Mouse (Mus musculus): ENCODE measurements around the gene Cbx2. TPM values are rescaled to one million over a fixed set of nuclear protein-coding genes. Genes with fewer than 3 reads are reported as not detected.

The Cbx2 gene
- total RNA-seq, 2 experiments from 2014 or later = 7.6 to 7.7 TPM

DNA sequence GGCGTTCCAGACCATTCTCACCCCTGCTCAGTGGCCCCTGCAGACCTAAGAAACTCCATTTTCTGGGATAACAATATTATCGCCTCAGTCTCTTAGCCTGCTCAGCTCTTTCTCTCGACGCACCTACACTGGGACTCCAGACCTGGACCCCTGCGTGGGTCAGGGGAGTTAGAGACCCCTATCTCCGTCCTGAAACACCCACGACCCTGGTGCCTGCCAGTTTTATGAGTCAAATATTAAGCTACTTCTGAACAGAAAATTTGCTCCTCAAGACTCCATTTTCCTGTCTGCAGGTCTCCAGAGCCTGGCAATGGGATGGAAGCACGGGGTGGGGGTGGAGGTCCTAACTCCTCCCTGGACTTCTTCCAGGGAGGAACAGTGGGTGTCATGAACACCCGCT, 34.5 kb downstream of the Cbx2 start:
- no peak for DNase-seq

DNA sequence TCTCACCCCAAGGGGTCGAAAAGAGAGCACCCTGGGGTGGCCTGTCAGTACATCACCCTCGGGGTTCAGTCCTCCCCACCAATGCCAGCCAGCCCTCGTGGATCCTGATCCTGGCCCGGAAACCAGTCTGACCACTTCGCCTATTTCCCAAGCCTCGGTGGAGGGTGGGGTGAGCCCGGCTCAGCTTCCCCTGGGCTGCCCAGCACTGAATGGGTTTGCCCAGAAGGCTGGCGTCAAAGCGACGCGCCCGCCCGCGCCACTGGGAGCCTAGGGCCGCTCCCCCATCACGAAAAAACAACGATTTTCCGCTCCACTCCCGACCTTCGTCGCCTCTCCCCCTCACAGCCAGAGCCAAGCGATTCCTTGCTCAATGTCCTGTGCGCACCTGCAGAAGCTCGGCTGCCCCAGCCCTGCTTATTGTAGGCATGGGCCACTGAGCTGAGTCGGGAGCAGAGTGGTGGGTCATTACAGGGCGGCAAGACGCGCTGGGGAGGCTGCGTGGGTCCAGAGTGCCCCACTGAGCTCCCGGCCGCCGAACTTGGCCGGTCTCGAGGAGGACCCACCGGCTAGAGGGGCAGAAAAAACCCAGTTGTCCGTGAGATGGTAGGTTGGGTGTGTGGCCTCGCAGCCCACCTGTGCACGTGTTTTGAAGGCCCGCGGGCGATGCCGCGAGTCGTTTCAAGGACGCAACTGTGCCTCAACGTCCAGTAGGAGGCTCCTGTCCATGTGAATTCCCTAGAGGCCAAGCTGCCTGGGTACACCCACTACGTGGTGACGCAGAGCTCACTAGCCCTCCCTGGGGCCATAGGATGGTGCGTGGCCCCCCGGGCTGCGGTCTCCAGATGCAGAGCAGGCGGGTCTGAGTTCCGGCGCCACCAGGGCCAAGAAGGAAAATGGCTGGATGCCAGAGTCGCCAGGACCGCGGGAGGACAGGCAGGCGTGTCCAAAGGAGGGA, 35.6 kb downstream of the Cbx2 start:
- DNase-seq = peak in 1 of 2 experiments; percentile 49

DNA sequence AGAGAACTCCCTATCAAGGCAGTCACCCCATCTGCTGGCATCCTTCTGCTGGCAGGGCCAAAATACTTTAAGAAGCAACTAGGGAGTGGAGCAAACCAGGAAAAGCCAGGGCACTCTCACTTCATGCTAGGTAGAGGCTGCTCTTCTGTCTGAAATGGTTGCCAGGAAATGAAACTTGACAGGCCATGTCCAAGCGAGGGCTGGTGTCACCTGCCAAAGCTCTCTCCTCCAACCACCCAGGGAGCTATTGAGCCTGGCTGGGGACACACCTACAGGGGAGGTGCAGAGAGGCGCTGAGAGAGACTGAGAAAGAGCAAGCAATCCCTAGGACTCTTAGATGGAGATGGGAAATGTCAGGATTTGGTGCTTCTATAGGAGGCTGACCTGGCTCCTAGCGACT, 36.5 kb downstream of the Cbx2 start:
- peak in 1 of 2 experiments; percentile 0 for DNase-seq

DNA sequence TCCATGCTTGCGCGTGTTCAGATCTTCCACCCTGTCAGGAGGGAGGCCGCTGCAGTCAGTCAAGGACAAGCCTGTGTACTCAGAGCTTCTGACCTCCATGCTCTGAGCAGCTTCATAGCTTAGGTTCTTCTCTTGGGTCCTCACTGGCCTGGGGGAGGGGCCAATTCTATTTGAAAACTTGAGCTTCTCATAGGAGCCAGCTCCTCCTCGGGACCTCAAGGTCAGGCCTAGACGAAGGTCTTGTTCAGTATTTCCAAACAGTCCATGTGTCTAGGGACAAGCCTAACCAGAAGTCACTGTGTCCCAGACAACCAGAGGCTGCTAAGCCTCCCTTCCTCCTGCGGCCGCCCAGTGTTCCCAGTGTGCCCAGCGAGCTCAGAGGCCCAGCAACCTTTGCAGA, 44.1 kb downstream of the Cbx2 start:
- DNase-seq = peak in 1 of 2 experiments; percentile 30

DNA sequence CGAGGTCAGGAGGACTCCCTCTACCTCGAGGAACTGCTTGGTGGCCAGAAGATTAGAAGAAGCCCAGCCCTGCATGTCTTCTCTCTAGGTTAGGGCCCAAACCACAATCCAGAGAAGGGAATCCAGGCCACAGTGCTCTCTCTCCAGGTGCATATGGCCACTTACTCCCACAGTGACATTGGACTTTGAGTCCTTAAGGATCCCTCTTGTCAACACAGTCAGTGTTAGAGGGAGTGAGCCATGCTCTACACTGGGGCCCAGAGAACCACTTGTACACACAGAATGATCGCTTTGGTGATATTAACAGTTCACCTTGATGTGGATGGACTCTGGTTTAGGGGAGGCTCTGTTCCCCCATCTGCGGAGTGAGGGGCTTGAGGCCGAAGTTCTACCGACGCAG, 49.5 kb downstream of the Cbx2 start:
- DNase-seq = no peak

DNA sequence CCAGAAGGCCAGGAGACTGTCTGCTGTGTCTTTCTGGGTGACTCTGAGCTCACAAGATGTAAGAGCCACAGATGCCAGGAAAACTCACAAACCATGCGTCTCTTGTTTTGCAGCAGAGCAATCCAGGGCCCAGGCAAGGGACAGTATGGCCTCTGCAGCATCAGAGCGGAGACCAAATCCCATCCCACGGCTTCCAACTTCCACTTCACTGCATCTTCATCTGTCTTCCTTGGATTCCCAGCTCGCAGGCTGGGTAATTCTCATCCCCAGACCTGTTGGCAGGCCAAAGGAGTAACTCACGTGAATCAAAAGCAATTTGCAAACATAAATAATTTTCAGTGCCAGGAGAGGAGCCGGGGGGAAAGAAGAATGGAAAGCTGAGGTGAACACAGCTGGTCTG, 50.2 kb downstream of the Cbx2 start:
- DNase-seq = no peak

DNA sequence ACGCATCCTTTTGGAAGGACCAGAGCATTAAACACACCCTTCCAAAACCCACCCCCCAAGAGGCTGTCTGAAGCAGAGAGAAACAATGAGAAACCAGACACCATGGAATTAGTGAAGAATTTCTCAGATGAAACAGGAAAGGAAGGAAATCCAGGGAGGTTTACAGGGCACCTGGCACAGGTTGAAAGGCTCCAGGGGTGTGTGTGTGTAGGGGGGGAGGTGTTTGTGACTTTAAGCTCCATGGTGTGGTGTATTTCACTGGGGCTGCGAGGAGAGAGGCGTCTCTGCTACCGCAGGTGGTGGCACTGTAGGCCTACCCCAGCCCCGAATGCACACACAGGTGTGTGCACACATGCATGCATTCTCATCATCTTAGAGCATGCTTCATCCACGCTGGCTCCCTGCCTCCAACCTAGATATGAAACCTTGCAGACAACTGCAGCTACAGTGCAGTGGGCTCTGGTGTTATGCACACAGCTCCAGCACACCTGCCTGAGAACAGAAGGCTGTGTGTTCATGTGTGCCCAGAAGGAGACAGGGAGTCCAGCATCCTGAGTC, 51.2 kb downstream of the Cbx2 start:
- no peak for DNase-seq

DNA sequence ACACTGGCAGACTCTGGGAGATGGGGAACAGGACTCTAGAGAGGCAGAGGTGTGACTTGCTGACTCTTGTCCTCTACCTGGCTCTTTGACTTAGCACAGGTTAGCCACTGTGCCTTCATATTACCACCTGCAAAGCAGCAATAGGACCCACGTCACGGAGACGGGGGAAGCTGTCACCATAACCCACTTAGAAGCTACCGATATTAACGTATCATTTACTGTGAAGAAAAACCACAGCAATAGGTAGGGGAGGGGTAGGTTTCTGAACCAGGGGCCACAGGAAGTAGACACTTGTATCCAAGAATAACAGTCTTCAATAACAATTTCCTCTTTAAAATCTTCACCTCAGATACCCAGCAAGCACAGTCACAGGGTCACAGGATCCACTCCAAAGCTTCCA, 53.0 kb downstream of the Cbx2 start:
- DNase-seq = no peak

DNA sequence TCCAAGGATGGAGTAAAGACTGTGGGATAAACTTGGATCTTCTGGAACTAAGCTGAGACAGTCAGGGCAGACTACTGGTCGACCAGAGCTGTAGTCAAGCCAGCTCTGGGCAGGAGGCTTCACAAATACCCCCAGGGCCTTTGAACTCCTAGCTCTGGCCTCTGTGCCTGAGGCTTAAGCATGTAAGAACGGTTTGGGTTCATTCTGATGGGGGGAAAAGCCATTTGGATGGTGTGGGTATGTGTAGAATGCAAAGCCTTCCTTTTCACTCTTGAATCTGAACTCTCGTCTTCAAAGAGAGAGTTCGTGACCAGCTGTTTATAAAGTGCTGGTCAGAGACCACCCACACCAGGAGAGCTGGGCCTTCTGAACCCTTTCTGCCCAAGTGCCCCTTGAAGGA, 55.0 kb downstream of the Cbx2 start:
- no peak for DNase-seq

DNA sequence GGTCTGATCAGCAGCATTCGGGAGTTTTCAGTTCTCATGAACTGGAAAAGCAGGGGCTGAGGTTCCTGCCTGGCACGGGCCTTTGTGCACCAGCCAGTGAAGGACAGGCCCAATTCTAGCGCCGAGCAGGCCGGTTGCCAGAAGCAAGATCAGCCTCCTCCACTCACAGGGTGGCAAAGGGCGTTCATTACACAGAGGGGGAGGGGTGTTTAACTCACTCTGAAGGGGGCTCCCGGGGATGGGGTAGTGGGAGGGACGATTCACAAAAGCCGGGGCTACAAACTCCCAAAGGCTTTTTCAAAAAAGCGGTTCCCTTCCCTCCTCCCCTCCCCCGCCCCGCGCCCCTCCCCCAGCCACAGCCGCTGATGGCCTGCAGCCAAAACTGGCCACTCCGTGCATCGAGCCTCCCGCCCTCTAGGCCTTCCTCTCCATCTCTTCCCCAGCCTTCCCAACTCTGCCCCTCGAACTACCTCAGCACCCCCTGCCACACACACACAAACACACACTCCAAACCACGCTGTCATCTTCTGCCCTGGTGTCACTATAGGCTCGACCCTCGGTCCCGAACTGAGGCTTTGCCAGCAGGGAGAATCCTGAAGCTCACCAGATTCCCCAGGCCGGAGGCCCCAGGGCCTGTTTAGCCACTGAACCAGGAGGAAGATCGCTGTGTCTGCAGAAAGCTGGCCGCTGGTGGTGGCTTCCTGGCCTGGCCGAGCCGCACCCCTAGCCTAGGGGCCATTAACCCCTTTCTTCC, 56.1 kb downstream of the Cbx2 start:
- peak; percentile 82 to 85 for DNase-seq

DNA sequence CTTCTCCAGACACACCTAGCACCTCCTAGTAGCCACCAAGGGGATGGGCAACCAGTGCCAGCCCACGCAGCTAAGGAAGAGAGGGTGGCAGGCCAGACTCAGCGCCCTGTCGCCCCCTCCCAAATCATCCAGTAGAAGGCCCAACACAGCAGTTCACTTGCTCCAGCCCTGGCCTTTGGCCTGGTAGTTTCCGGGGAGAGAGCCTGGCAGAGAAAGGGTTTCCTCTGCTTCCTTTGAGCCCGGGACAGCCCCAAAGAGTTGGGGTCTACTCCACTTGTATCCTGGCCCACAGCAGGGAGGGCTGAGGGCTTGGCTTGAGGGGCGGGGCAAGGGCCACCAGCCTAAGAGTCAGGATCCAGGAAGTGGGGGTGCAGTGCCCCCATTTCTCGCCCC, 56.7 kb downstream of the Cbx2 start:
- DNase-seq = peak in 1 of 2 experiments; percentile 19

DNA sequence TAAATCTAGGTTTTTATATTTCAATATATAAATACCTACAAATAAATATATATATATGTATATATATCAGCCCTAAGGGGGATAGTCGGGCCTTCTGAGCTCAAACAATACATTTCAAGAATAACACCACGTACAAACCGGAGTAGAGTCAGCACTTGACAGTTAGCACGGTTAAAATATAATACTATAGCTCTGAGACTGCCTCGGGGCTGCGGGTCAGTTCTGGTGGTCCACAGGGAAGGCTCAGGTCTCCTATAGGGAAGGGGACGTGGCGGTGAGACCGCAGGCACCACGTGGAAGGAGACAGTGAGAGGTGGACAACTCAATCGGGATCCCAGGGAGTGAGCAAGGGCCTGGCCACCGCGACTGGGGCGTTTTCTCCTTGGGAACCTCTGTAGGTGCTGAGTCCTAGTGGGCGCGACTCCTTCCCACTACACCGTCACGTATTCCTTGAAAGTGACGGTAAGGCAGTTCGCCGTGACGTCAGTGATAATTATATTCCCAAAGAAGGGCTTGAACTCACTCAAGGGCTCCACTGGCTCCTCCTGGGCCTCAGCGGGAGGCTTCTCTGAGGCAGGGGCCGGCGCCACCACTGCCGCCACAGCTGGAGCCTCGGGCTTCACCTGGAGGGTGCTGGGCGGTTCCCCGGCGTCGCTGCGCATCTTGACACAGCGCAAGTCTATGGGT, 57.8 kb downstream of the Cbx2 start:
- DNase-seq = peak in 1 of 2 experiments; percentile 17

Other genes starting within 250 kb of the Cbx2 start
- gene Rbfox3, start 111.4 kb upstream of the Cbx2 start, total RNA-seq (2021) = 1 to 10 TPM; 5.5 to 6.0 TPM
- gene Enpp7, start 34.8 kb upstream of the Cbx2 start, total RNA-seq (2021) = not detected
- gene Cbx8, start 18.0 kb downstream of the Cbx2 start, total RNA-seq (2021) = 10 to 100 TPM; 21.4 to 21.5 TPM
- 100 to 1,000 TPM; 200 to 332 TPM for gene Cbx4, start 63.3 kb downstream of the Cbx2 start, total RNA-seq (2021)
- gene Tbc1d16, start 205.5 kb downstream of the Cbx2 start, total RNA-seq (2021) = 10 to 100 TPM; 14.3 to 15.9 TPM
- gene Ccdc40, start 205.6 kb downstream of the Cbx2 start, total RNA-seq (2021) = under 1 TPM; 0.40 to 0.66 TPM
- 100 to 1,000 TPM in 1 of 2 experiments, 10 to 100 TPM in 1; 95.1 to 103 TPM for gene Gaa, start 244.9 kb downstream of the Cbx2 start, total RNA-seq (2021)

Data from adrenal gland, postnatal 36 days (tissue).